ENCODE assay signal across 8 mouse cellular contexts in genomic region chr5:110652719-110653648, GRCm38 (mm10). TPM values are rescaled to one million over a fixed set of nuclear protein-coding genes. Genes with fewer than 3 reads are reported as not detected.
DNase-seq lines count a peak whose midpoint lies in the region; ATAC-seq and TF ChIP-seq lines count a peak whose summit lies in the region.

TSS of gene Noc4l (minus strand) at chr5:110653417.
TSS of gene Ddx51 (plus strand) at chr5:110653451.

- no peaks in the 10 kb centered on the region for H3K27me3 ChIP-seq in MEL (ENCODE audit: control insufficient read depth in 1 of 2, insufficient read depth in 2 of 2, low read length in 2 of 2)
- no peaks in the 10 kb centered on the region for H3K27me3 ChIP-seq in cerebellum, adult 2 months (ENCODE audit: control insufficient read depth, insufficient read depth, low read length)
- H3K27me3 ChIP-seq in forebrain, postnatal 0 days (ENCODE audit: insufficient read depth, low read length), result no peaks in the 10 kb centered on the region
- H3K27me3 ChIP-seq in lung, embryonic 15.5 days, result no peaks in the 10 kb centered on the region

- H3K36me3 ChIP-seq in MEL (ENCODE audit: control insufficient read depth in 1 of 2, insufficient read depth in 2 of 2, low read length in 2 of 2), result peaks cover 5 to 10% of the 10 kb centered on the region in 2 experiments
- H3K36me3 ChIP-seq in forebrain, postnatal 0 days (ENCODE audit: insufficient read depth), result peaks cover 68% of the 10 kb centered on the region
- H3K36me3 ChIP-seq in lung, embryonic 15.5 days, result peaks cover 67% of the 10 kb centered on the region

- no peak for TF ChIP-seq RAD21 in MEL (IDR thresholded peaks at IDR 0.05; ENCODE audit: low read depth, low read length)

- TF ChIP-seq EP300 in MEL (IDR thresholded peaks at IDR 0.05; ENCODE audit: low read depth in 1 of 2, low read length in 2 of 2), result no peak

- H3K9ac ChIP-seq in MEL (ENCODE audit: control insufficient read depth, low read depth, low read length, poor library complexity, severe bottlenecking), result peak within 1 kb of the TSS; percentile 88
- peak within 1 kb of the TSS; percentile 77 for H3K9ac ChIP-seq in forebrain, postnatal 0 days
- peak within 1 kb of the TSS; percentile 88 for H3K9ac ChIP-seq in lung, embryonic 15.5 days

- H3K9me3 ChIP-seq in MEL (replicated peaks; ENCODE audit: insufficient read depth, low read length), result no peaks in the 10 kb centered on the region
- no peaks in the 10 kb centered on the region for H3K9me3 ChIP-seq in forebrain, postnatal 0 days (ENCODE audit: low read length)
- no peaks in the 10 kb centered on the region for H3K9me3 ChIP-seq in lung, embryonic 15.5 days

- under 1% methylated on average over 91 of the region's 91 CpGs for WGBS in cerebellum, adult 2 months
- WGBS in forebrain, postnatal 0 days, result 2% methylated on average over 91 of the region's 91 CpGs
- 1% methylated on average over 91 of the region's 91 CpGs for WGBS in lung, embryonic 15.5 days

- TF ChIP-seq POLR2A in MEL (IDR thresholded peaks at IDR 0.05; ENCODE audit: control insufficient read depth in 1 of 2, insufficient read depth in 1 of 2, low read depth in 1 of 2, low read length in 2 of 2, poor library complexity in 1 of 2), result peak; percentile 87 to 96
- peak; percentile 87 for TF ChIP-seq POLR2A in cerebellum, adult 2 months (IDR thresholded peaks at IDR 0.05; ENCODE audit: borderline replicate concordance, insufficient read depth, low read length)

- H3K4me1 ChIP-seq in MEL (ENCODE audit: control insufficient read depth in 1 of 2, insufficient read depth in 2 of 2, low read length in 2 of 2), result peaks cover 0 to 11% of the 10 kb centered on the region in 2 experiments; a peak in 2 of 4 replicates
- peaks cover 3% of the 10 kb centered on the region for H3K4me1 ChIP-seq in cerebellum, adult 2 months (ENCODE audit: control insufficient read depth, insufficient read depth, low read length)
- peaks cover 5% of the 10 kb centered on the region; the same call in 1 of the 2 replicates for H3K4me1 ChIP-seq in forebrain, postnatal 0 days (ENCODE audit: insufficient read depth)
- H3K4me1 ChIP-seq in lung, embryonic 15.5 days, result peaks cover 17% of the 10 kb centered on the region

- peak; percentile 90 for ATAC-seq in forebrain, postnatal 0 days
- peak; percentile 80 for ATAC-seq in lung, embryonic 15.5 days (ENCODE audit: borderline replicate concordance, extremely low read depth, low FRiP score, low TSS enrichment)

- peak within 1 kb of the TSS; percentile 75 to 91 for H3K4me3 ChIP-seq in MEL (ENCODE audit: control insufficient read depth in 1 of 2, insufficient read depth in 1 of 2, low read depth in 2 of 2, low read length in 2 of 2)
- peak within 1 kb of the TSS; percentile 86 for H3K4me3 ChIP-seq in cerebellum, adult 2 months (replicated peaks; ENCODE audit: insufficient read depth, low read depth, low read length)
- H3K4me3 ChIP-seq in forebrain, postnatal 0 days (ENCODE audit: low read depth, low read length), result peak within 1 kb of the TSS; percentile 92
- H3K4me3 ChIP-seq in lung, embryonic 15.5 days, result peak within 1 kb of the TSS; percentile 77

- 0 out of 2 replicates have a peak within 1 kb of the TSS, but pooled peaks have one; percentile 12 for H3K27ac ChIP-seq in MEL (ENCODE audit: control insufficient read depth, low read depth, low read length)
- H3K27ac ChIP-seq in cerebellum, adult 2 months (ENCODE audit: insufficient read depth, low read length), result no peak within 1 kb of the TSS
- peak within 1 kb of the TSS; percentile 57; the same call in 1 of the 2 replicates for H3K27ac ChIP-seq in forebrain, postnatal 0 days (ENCODE audit: low read depth, low read length)
- peak within 1 kb of the TSS; percentile 1; the same call in 1 of the 2 replicates for H3K27ac ChIP-seq in lung, embryonic 15.5 days

- peak within 1 kb of the TSS; percentile 96 for H3K4me2 ChIP-seq in forebrain, postnatal 0 days (ENCODE audit: low read depth)
- peak within 1 kb of the TSS; percentile 89 for H3K4me2 ChIP-seq in lung, embryonic 15.5 days

- peak; percentile 97 for DNase-seq in MEL (ENCODE audit: low read depth, low spot score)
- DNase-seq in cerebellum, adult 2 months, result peak; percentile 93 to 95
- peak; percentile 98 for DNase-seq in forebrain, postnatal 0 days
- DNase-seq in heart, postnatal 4 days, result peak; percentile 97
- DNase-seq in layer of hippocampus, adult 8-10 months (ENCODE audit: low spot score in 2 of 2), result peak; percentile 85 to 94
- DNase-seq in ovary, adult 18-20 months (ENCODE audit: low spot score), result peak; percentile 84
- peak; percentile 95 for DNase-seq in thymus, postnatal 0 days (ENCODE audit: low spot score)

- peaks cover 30% of the 10 kb centered on the region for H3K79me2 ChIP-seq in MEL (ENCODE audit: control insufficient read depth, insufficient read depth, low read length, poor library complexity)

- TF ChIP-seq CTCF in MEL (IDR thresholded peaks at IDR 0.05 in 2 of 3, conservative IDR thresholded peaks at IDR 0.05 in 1 of 3; ENCODE audit: control insufficient read depth in 1 of 3, insufficient read depth in 1 of 3, low read depth in 2 of 3, low read length in 3 of 3, poor library complexity in 1 of 3, severe bottlenecking in 1 of 3), result no peak
- no peak for TF ChIP-seq CTCF in cerebellum, adult 2 months (IDR thresholded peaks at IDR 0.05; ENCODE audit: borderline replicate concordance, insufficient read depth, low read depth, low read length)
- peak; percentile 21; the same call in 1 of the 2 replicates for TF ChIP-seq CTCF in forebrain, postnatal 0 days (IDR thresholded peaks at IDR 0.05; ENCODE audit: low read depth)

TF ChIP-seq in MEL, 35 proteins besides CTCF, POLR2A, EP300 and RAD21 (continues in another document):
- TF ChIP-seq USF1 (IDR thresholded peaks at IDR 0.05; ENCODE audit: low read depth, low read length) (peak; percentile 52; the same call in 1 of the 2 replicates), ZKSCAN1 (IDR thresholded peaks at IDR 0.05; ENCODE audit: low read depth, low read length) (no peak), GABPA (IDR thresholded peaks at IDR 0.05; ENCODE audit: low read depth, low read length) (peak; percentile 31; the same call in 1 of the 2 replicates), MAZ (IDR thresholded peaks at IDR 0.05; ENCODE audit: low read depth, low read length) (peak; percentile 88; the same call in 1 of the 2 replicates), MYC (IDR thresholded peaks at IDR 0.05; ENCODE audit: low read depth, low read length) (peak; percentile 86), E2F4 (IDR thresholded peaks at IDR 0.05; ENCODE audit: borderline replicate concordance, low read depth, low read length) (no peak), TCF12 (IDR thresholded peaks at IDR 0.05; ENCODE audit: low read depth, low read length) (peak; percentile 68), MAFK (IDR thresholded peaks at IDR 0.05; ENCODE audit: borderline replicate concordance, low read depth, low read length) (no peak), UBTF (IDR thresholded peaks at IDR 0.05; ENCODE audit: borderline replicate concordance, insufficient read depth, low read depth, low read length) (no peak), ZNF384 (IDR thresholded peaks at IDR 0.05; ENCODE audit: low read depth, low read length) (no peak), USF2 (IDR thresholded peaks at IDR 0.05; ENCODE audit: borderline replicate concordance in 1 of 2, insufficient read depth in 1 of 2, low read depth in 1 of 2, low read length in 2 of 2) (no peak), SMC3 (IDR thresholded peaks at IDR 0.05; ENCODE audit: low read depth, low read length) (no peak), ZMIZ1 (IDR thresholded peaks at IDR 0.05; ENCODE audit: low read depth, low read length) (no peak), ZC3H11A (IDR thresholded peaks at IDR 0.05; ENCODE audit: low read depth, low read length) (peak; percentile 55; the same call in 1 of the 2 replicates), CHD2 (IDR thresholded peaks at IDR 0.05; ENCODE audit: low read length) (no peak), RCOR1 (IDR thresholded peaks at IDR 0.05; ENCODE audit: low read depth, low read length) (no peak), MYB (IDR thresholded peaks at IDR 0.05; ENCODE audit: low read depth, low read length) (no peak), MEF2A (IDR thresholded peaks at IDR 0.05; ENCODE audit: extremely low read depth, insufficient replicate concordance, low read depth, low read length, poor library complexity, severe bottlenecking) (no peak), POLR2AphosphoS5 (IDR thresholded peaks at IDR 0.05; ENCODE audit: borderline replicate concordance, low read depth, low read length) (no peak), ELF1 (IDR thresholded peaks at IDR 0.05; ENCODE audit: low read depth, low read length) (peak; percentile 82), GATA1 (IDR thresholded peaks at IDR 0.05; ENCODE audit: low read depth, low read length) (no peak), TBP (IDR thresholded peaks at IDR 0.05; ENCODE audit: low read depth, low read length) (peak; percentile 70; the same call in 1 of the 2 replicates)

RNA-seq across cellular contexts. Expression of gene Noc4l, which starts in this region (rescaled TPM):
- 67.2 and 72.8 TPM in 2 replicates for total RNA-seq in MEL (2012; rRNA removed)
- 100 to 1,000 TPM in 1 of 2 experiments, not detected in 1; 181 TPM for polyA plus RNA-seq in MEL (2012; ENCODE audit: insufficient read depth in 1 of 2, insufficient read length in 2 of 2, low read depth in 1 of 2, low replicate concordance in 2 of 2, missing spikeins in 1 of 2)
- polyA plus RNA-seq in cerebellum, adult 2 months (2012; rRNA removed), result 37.3 and 38.3 TPM in 2 replicates
- 27.0 and 36.9 TPM in 2 replicates for total RNA-seq in forebrain, postnatal 0 days (2014; rRNA removed)
- 40.4 and 47.2 TPM in 2 replicates for polyA plus RNA-seq in forebrain, postnatal 0 days (2015; fragmentation: Nextera tagmentation; extraction: Ambion mirVana)
- 10 to 100 TPM; 19.3 to 21.0 TPM for total RNA-seq in heart, postnatal 4 days (2021)
- 10 to 100 TPM; 20.9 to 26.9 (median 23.7) TPM for total RNA-seq in layer of hippocampus, adult 8-10 months (2022)
- polyA plus RNA-seq in lung, embryonic 15.5 days (2015; fragmentation: Nextera tagmentation; extraction: Ambion mirVana), result 53.4 and 55.1 TPM in 2 replicates
- 54.5 and 55.8 TPM in 2 replicates for polyA plus RNA-seq in thymus, postnatal 0 days (2015; fragmentation: Nextera tagmentation; extraction: Ambion mirVana)

RNA-seq across cellular contexts. Expression of gene Ddx51, which starts in this region (rescaled TPM):
- total RNA-seq in MEL (2012; rRNA removed), result 11.6 and 16.3 TPM in 2 replicates
- 100 to 1,000 TPM in 1 of 2 experiments, 10 to 100 TPM in 1; 52.9 to 285 TPM for polyA plus RNA-seq in MEL (2012; ENCODE audit: insufficient read depth in 1 of 2, insufficient read length in 2 of 2, low read depth in 1 of 2, low replicate concordance in 2 of 2, missing spikeins in 1 of 2)
- 20.8 and 25.2 TPM in 2 replicates for polyA plus RNA-seq in cerebellum, adult 2 months (2012; rRNA removed)
- 9.8 and 13.5 TPM in 2 replicates for total RNA-seq in forebrain, postnatal 0 days (2014; rRNA removed)
- polyA plus RNA-seq in forebrain, postnatal 0 days (2015; fragmentation: Nextera tagmentation; extraction: Ambion mirVana), result 9.3 and 12.8 TPM in 2 replicates
- 10 to 100 TPM; 11.3 to 13.4 TPM for total RNA-seq in heart, postnatal 4 days (2021)
- 10 to 100 TPM; 25.2 to 31.6 (median 28.7) TPM for total RNA-seq in layer of hippocampus, adult 8-10 months (2022)
- polyA plus RNA-seq in lung, embryonic 15.5 days (2015; fragmentation: Nextera tagmentation; extraction: Ambion mirVana), result 22.0 and 27.7 TPM in 2 replicates
- 22.9 and 23.0 TPM in 2 replicates for polyA plus RNA-seq in thymus, postnatal 0 days (2015; fragmentation: Nextera tagmentation; extraction: Ambion mirVana)
